Mouse (Mus musculus): Measurements from ENCODE around the gene Shld2. TPM values are rescaled to one million over a fixed set of nuclear protein-coding genes. Genes with fewer than 3 reads are reported as not detected.

The Shld2 gene
- polyA plus RNA-seq, 1 experiment from 2014 or later, result 12.5 TPM

- H3K9ac ChIP-seq, result no peak overlapping the region
- no peak overlapping the region for H3K27ac ChIP-seq
- H3K4me1 ChIP-seq, result no peaks in the 10 kb centered on the region
- no peaks in the 10 kb centered on the region for H3K9me3 ChIP-seq
- H3K4me3 ChIP-seq, result no peak overlapping the region
- H3K27me3 ChIP-seq, result no peaks in the 10 kb centered on the region
- H3K4me2 ChIP-seq, result no peak overlapping the region
- no peak for ATAC-seq (ENCODE audit: insufficient number of reproducible peaks, low FRiP score, low TSS enrichment, low read depth)
- 85% methylated on average over 10 of the region's 10 CpGs for WGBS
- H3K36me3 ChIP-seq, result no peaks in the 10 kb centered on the region
Measured at GRCm38 (mm10) chr14:34228830-34229506, 81.3 kb downstream of the Shld2 start.

GRCm38 (mm10) chr14:34227981-34228380, 82.3 kb downstream of the Shld2 start:
- WGBS, result 79% methylated on average over 12 of the region's 12 CpGs
- Histone ChIP-seq H3K9ac (no peak overlapping the region), H3K4me2 (no peak overlapping the region), H3K4me1 (no peaks in the 10 kb centered on the region), H3K27ac (no peak overlapping the region), H3K4me3 (no peak overlapping the region), H3K27me3 (no peaks in the 10 kb centered on the region), H3K36me3 (no peaks in the 10 kb centered on the region), H3K9me3 (no peaks in the 10 kb centered on the region)
- ATAC-seq (ENCODE audit: insufficient number of reproducible peaks, low FRiP score, low TSS enrichment, low read depth), result no peak

GRCm38 (mm10) chr14:34226566-34226965, 83.7 kb downstream of the Shld2 start:
- H3K4me3 ChIP-seq, result no peak overlapping the region
- no peaks in the 10 kb centered on the region for H3K36me3 ChIP-seq
- 70% methylated on average over 4 of the region's 4 CpGs for WGBS
- H3K4me2 ChIP-seq, result no peak overlapping the region
- H3K27ac ChIP-seq, result no peak overlapping the region
- ATAC-seq (ENCODE audit: insufficient number of reproducible peaks, low FRiP score, low TSS enrichment, low read depth), result no peak
- H3K4me1 ChIP-seq, result no peaks in the 10 kb centered on the region
- H3K9me3 ChIP-seq, result no peaks in the 10 kb centered on the region
- no peak overlapping the region for H3K9ac ChIP-seq
- H3K27me3 ChIP-seq, result no peaks in the 10 kb centered on the region; the same call in none of the 2 replicates

- Histone ChIP-seq H3K27me3 (peaks cover 2% of the 10 kb centered on the region), H3K36me3 (no peaks in the 10 kb centered on the region), H3K4me1 (no peaks in the 10 kb centered on the region), H3K4me2 (no peak overlapping the region), H3K27ac (no peak overlapping the region), H3K9ac (no peak overlapping the region), H3K9me3 (no peaks in the 10 kb centered on the region), H3K4me3 (no peak overlapping the region)
- ATAC-seq (ENCODE audit: insufficient number of reproducible peaks, low FRiP score, low TSS enrichment, low read depth), result no peak
- WGBS, result 91% methylated on average over 9 of the region's 9 CpGs
Measured at GRCm38 (mm10) chr14:34225986-34226385, 84.3 kb downstream of the Shld2 start.

- no peak for ATAC-seq (ENCODE audit: insufficient number of reproducible peaks, low FRiP score, low TSS enrichment, low read depth)
- Histone ChIP-seq H3K9ac (no peak overlapping the region), H3K36me3 (no peaks in the 10 kb centered on the region), H3K4me3 (no peak overlapping the region), H3K4me2 (no peak overlapping the region), H3K27ac (no peak overlapping the region), H3K27me3 (peaks cover 27% of the 10 kb centered on the region), H3K4me1 (peaks cover 10% of the 10 kb centered on the region), H3K9me3 (no peaks in the 10 kb centered on the region)
- 65% methylated on average over 5 of the region's 5 CpGs for WGBS
Measured at GRCm38 (mm10) chr14:34223362-34223898, 86.9 kb downstream of the Shld2 start.

GRCm38 (mm10) chr14:34221416-34222077, 88.7 kb downstream of the Shld2 start:
- H3K4me2 ChIP-seq, result no peak overlapping the region
- no peaks in the 10 kb centered on the region for H3K9me3 ChIP-seq
- ATAC-seq (ENCODE audit: insufficient number of reproducible peaks, low FRiP score, low TSS enrichment, low read depth), result no peak
- H3K36me3 ChIP-seq, result no peaks in the 10 kb centered on the region
- no peak overlapping the region for H3K9ac ChIP-seq
- WGBS, result 56% methylated on average over 5 of the region's 5 CpGs
- H3K4me1 ChIP-seq, result peaks cover 10% of the 10 kb centered on the region
- no peak overlapping the region for H3K4me3 ChIP-seq
- no peak overlapping the region for H3K27ac ChIP-seq
- peaks cover 27% of the 10 kb centered on the region for H3K27me3 ChIP-seq

GRCm38 (mm10) chr14:34220426-34220825, 89.9 kb downstream of the Shld2 start:
- 69% methylated on average over 5 of the region's 5 CpGs for WGBS
- H3K36me3 ChIP-seq, result no peaks in the 10 kb centered on the region
- H3K4me3 ChIP-seq, result no peak overlapping the region
- H3K9ac ChIP-seq, result no peak overlapping the region
- peaks cover 27% of the 10 kb centered on the region for H3K27me3 ChIP-seq
- no peak overlapping the region for H3K27ac ChIP-seq
- H3K4me1 ChIP-seq, result peaks cover 12% of the 10 kb centered on the region
- ATAC-seq (ENCODE audit: insufficient number of reproducible peaks, low FRiP score, low TSS enrichment, low read depth), result no peak
- H3K4me2 ChIP-seq, result no peak overlapping the region
- no peaks in the 10 kb centered on the region for H3K9me3 ChIP-seq

GRCm38 (mm10) chr14:34219786-34220198, 90.5 kb downstream of the Shld2 start:
- Histone ChIP-seq H3K9me3 (no peaks in the 10 kb centered on the region), H3K4me1 (peaks cover 12% of the 10 kb centered on the region), H3K27me3 (peaks cover 27% of the 10 kb centered on the region), H3K4me2 (peak overlapping the region; percentile 55), H3K27ac (no peak overlapping the region), H3K9ac (0 out of 2 replicates have a peak overlapping the region, but pooled peaks have one; percentile 3), H3K36me3 (no peaks in the 10 kb centered on the region), H3K4me3 (peak overlapping the region; percentile 27)
- 2% methylated on average over 29 of the region's 29 CpGs for WGBS
- ATAC-seq (ENCODE audit: insufficient number of reproducible peaks, low FRiP score, low TSS enrichment, low read depth), result no peak

GRCm38 (mm10) chr14:34219295-34219694, 91.0 kb downstream of the Shld2 start, which contains the start of gene Syt15:
Gene Syt15, plus strand, starts transcription at chr14:34219595.
- WGBS, result 55% methylated on average over 6 of the region's 6 CpGs
- Histone ChIP-seq H3K27ac (no peak within 1 kb of the TSS), H3K9me3 (no peaks in the 10 kb centered on the region), H3K27me3 (peaks cover 27% of the 10 kb centered on the region), H3K4me3 (peak within 1 kb of the TSS; percentile 27), H3K9ac (0 out of 2 replicates have a peak within 1 kb of the TSS, but pooled peaks have one; percentile 3), H3K4me1 (peaks cover 12% of the 10 kb centered on the region), H3K4me2 (peak within 1 kb of the TSS; percentile 55), H3K36me3 (no peaks in the 10 kb centered on the region)
- ATAC-seq (ENCODE audit: insufficient number of reproducible peaks, low FRiP score, low TSS enrichment, low read depth), result no peak

- Histone ChIP-seq H3K27me3 (peaks cover 21% of the 10 kb centered on the region), H3K9me3 (no peaks in the 10 kb centered on the region), H3K4me1 (peaks cover 9% of the 10 kb centered on the region), H3K27ac (no peak overlapping the region), H3K9ac (no peak overlapping the region), H3K36me3 (no peaks in the 10 kb centered on the region), H3K4me3 (no peak overlapping the region), H3K4me2 (no peak overlapping the region)
- ATAC-seq (ENCODE audit: insufficient number of reproducible peaks, low FRiP score, low TSS enrichment, low read depth), result no peak
- 66% methylated on average over 6 of the region's 6 CpGs for WGBS
Measured at GRCm38 (mm10) chr14:34215451-34216127, 94.7 kb downstream of the Shld2 start.

GRCm38 (mm10) chr14:34209942-34210341, 100.4 kb downstream of the Shld2 start:
- H3K4me3 ChIP-seq, result no peak overlapping the region
- H3K9ac ChIP-seq, result no peak overlapping the region
- ATAC-seq (ENCODE audit: insufficient number of reproducible peaks, low FRiP score, low TSS enrichment, low read depth), result no peak
- H3K27ac ChIP-seq, result no peak overlapping the region
- H3K9me3 ChIP-seq, result no peaks in the 10 kb centered on the region
- H3K4me1 ChIP-seq, result no peaks in the 10 kb centered on the region
- no peaks in the 10 kb centered on the region for H3K27me3 ChIP-seq
- no peak overlapping the region for H3K4me2 ChIP-seq
- 86% methylated on average over 4 of the region's 4 CpGs for WGBS
- no peaks in the 10 kb centered on the region for H3K36me3 ChIP-seq

GRCm38 (mm10) chr14:34209080-34209479, 101.2 kb downstream of the Shld2 start:
- 55% methylated on average over 4 of the region's 4 CpGs for WGBS

More at GRCm38 (mm10) chr14:34209080-34209479, 101.2 kb downstream of the Shld2 start:
- H3K4me2 ChIP-seq, result no peak overlapping the region
- H3K4me3 ChIP-seq, result no peak overlapping the region
- H3K36me3 ChIP-seq, result no peaks in the 10 kb centered on the region
- no peak overlapping the region for H3K27ac ChIP-seq
- ATAC-seq (ENCODE audit: insufficient number of reproducible peaks, low FRiP score, low TSS enrichment, low read depth), result no peak
- H3K9ac ChIP-seq, result no peak overlapping the region
- H3K27me3 ChIP-seq, result no peaks in the 10 kb centered on the region
- no peaks in the 10 kb centered on the region for H3K9me3 ChIP-seq
- no peaks in the 10 kb centered on the region for H3K4me1 ChIP-seq
